ENCODE assay signal across 13 mouse cellular contexts in genomic region chr2:170330466-170330865, GRCm38 (mm10).
DNase-seq lines count a peak whose midpoint lies in the region; ATAC-seq and TF ChIP-seq lines count a peak whose summit lies in the region.
"Had no signal": no experiment of that assay in that cellular context is flagged by ENCODE, and none has a peak within 500 bp of the region (broad histone marks: within the 10 kb centered on the region; RNA-seq: fewer than 3 reads in every experiment).

No protein-coding gene starts in this region.

- no peaks in the 10 kb centered on the region for H3K79me2 ChIP-seq in heart, adult 2 months (replicated peaks; ENCODE audit: control insufficient read depth, insufficient read depth, low read length)

- TF ChIP-seq POLR2A in heart, adult 2 months (IDR thresholded peaks at IDR 0.05; ENCODE audit: insufficient read depth, low read depth, low read length), result no peak

- H3K4me2 ChIP-seq in lung, postnatal 0 days (replicated peaks; ENCODE audit: low read depth, low read length), result no peak overlapping the region
- no peak overlapping the region for H3K4me2 ChIP-seq in stomach, embryonic 16.5 days (ENCODE audit: low read depth, low read length)
- H3K4me2 ChIP-seq in forebrain, embryonic 11.5 days (ENCODE audit: low read depth, low read length, severe bottlenecking), result no peak overlapping the region
- H3K4me2 ChIP-seq: limb, embryonic 12.5 days; midbrain, embryonic 13.5 days had no signal

- peak; percentile 81 for ATAC-seq in lung, postnatal 0 days
- ATAC-seq in stomach, embryonic 16.5 days (ENCODE audit: insufficient read depth, low FRiP score), result peak; percentile 56; the same call in 1 of the 2 replicates
- no peak for ATAC-seq in forebrain, embryonic 11.5 days (replicated peaks; ENCODE audit: low FRiP score)
- ATAC-seq: midbrain, embryonic 13.5 days had no signal

- intact Hi-C loops in heart, adult 2 months (cut with DNase I), result loop anchor here (5.0 kb wide), 1 partner anchor 43 kb away; no protein-coding TSS in a partner anchor

- peak; percentile 37 for DNase-seq in lung, postnatal 0 days (ENCODE audit: low spot score)
- no peak for DNase-seq in lung, adult 18-20 months
- peak; percentile 75 to 83 for DNase-seq in heart, adult 2 months
- DNase-seq in heart, postnatal 4 days, result peak; percentile 80
- no peak for DNase-seq in forebrain, embryonic 11.5 days (ENCODE audit: low spot score)
- no peak for DNase-seq in forebrain, embryonic 10.5 days (ENCODE audit: extremely low spot score, low spot score)
- no peak for DNase-seq in T-cell, adult 2 months (ENCODE audit: low spot score)
- DNase-seq: kidney, postnatal 10 days; right cerebral cortex, postnatal 25 days had no signal

- H3K27me3 ChIP-seq in lung, postnatal 0 days (replicated peaks; ENCODE audit: insufficient read depth, low read length), result no peaks in the 10 kb centered on the region
- H3K27me3 ChIP-seq in heart, adult 2 months (ENCODE audit: control insufficient read depth, insufficient read depth, low read length), result no peaks in the 10 kb centered on the region
- no peaks in the 10 kb centered on the region for H3K27me3 ChIP-seq in stomach, embryonic 16.5 days (ENCODE audit: control insufficient read depth, insufficient read depth, low read length)
- H3K27me3 ChIP-seq in forebrain, embryonic 11.5 days (ENCODE audit: control insufficient read depth, insufficient read depth, low read length), result no peaks in the 10 kb centered on the region
- peaks cover 7% of the 10 kb centered on the region; the same call in 1 of the 2 replicates for H3K27me3 ChIP-seq in forebrain, embryonic 10.5 days (ENCODE audit: poor library complexity, severe bottlenecking)
- H3K27me3 ChIP-seq: limb, embryonic 12.5 days; midbrain, embryonic 13.5 days had no signal

- H3K4me1 ChIP-seq in lung, postnatal 0 days (ENCODE audit: insufficient read depth, low read depth, low read length), result no peaks in the 10 kb centered on the region
- peaks cover 5% of the 10 kb centered on the region for H3K4me1 ChIP-seq in heart, adult 2 months (ENCODE audit: control insufficient read depth, insufficient read depth, low read length)
- 0 out of 2 replicates have a peak, but pooled peaks cover 5% of the 10 kb centered on the region for H3K4me1 ChIP-seq in stomach, embryonic 16.5 days (ENCODE audit: control insufficient read depth, insufficient read depth, low read length)
- H3K4me1 ChIP-seq in forebrain, embryonic 11.5 days (replicated peaks; ENCODE audit: control insufficient read depth, insufficient read depth, low read length), result no peaks in the 10 kb centered on the region
- no peaks in the 10 kb centered on the region for H3K4me1 ChIP-seq in forebrain, embryonic 10.5 days
- H3K4me1 ChIP-seq: limb, embryonic 12.5 days; midbrain, embryonic 13.5 days had no signal

- no peaks in the 10 kb centered on the region for H3K9me3 ChIP-seq in lung, postnatal 0 days (ENCODE audit: low read length)
- H3K9me3 ChIP-seq in stomach, embryonic 16.5 days (replicated peaks; ENCODE audit: control insufficient read depth, low read length), result no peaks in the 10 kb centered on the region
- no peaks in the 10 kb centered on the region for H3K9me3 ChIP-seq in forebrain, embryonic 11.5 days (ENCODE audit: control insufficient read depth, low read length)
- H3K9me3 ChIP-seq in forebrain, embryonic 10.5 days, result no peaks in the 10 kb centered on the region
- H3K9me3 ChIP-seq: limb, embryonic 12.5 days; midbrain, embryonic 13.5 days had no signal

- WGBS in lung, postnatal 0 days, result 42% methylated on average over 8 of the region's 8 CpGs
- WGBS in heart, adult 2 months, result 35% methylated on average over 8 of the region's 8 CpGs
- 45% methylated on average over 8 of the region's 8 CpGs for WGBS in stomach, embryonic 16.5 days
- 86% methylated on average over 8 of the region's 8 CpGs for WGBS in forebrain, embryonic 11.5 days
- 89% methylated on average over 8 of the region's 8 CpGs for WGBS in forebrain, embryonic 10.5 days

- TF ChIP-seq CTCF in lung, postnatal 0 days (IDR thresholded peaks at IDR 0.05), result no peak
- TF ChIP-seq CTCF in heart, adult 2 months (IDR thresholded peaks at IDR 0.05), result no peak

- H3K9ac ChIP-seq in lung, postnatal 0 days (replicated peaks; ENCODE audit: low read depth), result no peak overlapping the region
- no peak overlapping the region for H3K9ac ChIP-seq in heart, adult 2 months (ENCODE audit: low read depth, low read length)
- H3K9ac ChIP-seq in stomach, embryonic 16.5 days (ENCODE audit: low read length), result no peak overlapping the region
- no peak overlapping the region for H3K9ac ChIP-seq in forebrain, embryonic 11.5 days (ENCODE audit: low read length)
- H3K9ac ChIP-seq: limb, embryonic 12.5 days; midbrain, embryonic 13.5 days had no signal

- H3K27ac ChIP-seq in lung, postnatal 0 days (ENCODE audit: low read length), result peak overlapping the region; percentile 32; the same call in 1 of the 2 replicates
- H3K27ac ChIP-seq in heart, adult 2 months, result peak overlapping the region; percentile 59
- H3K27ac ChIP-seq in stomach, embryonic 16.5 days (ENCODE audit: low read length), result peak overlapping the region; percentile 45; the same call in 1 of the 2 replicates
- no peak overlapping the region for H3K27ac ChIP-seq in forebrain, embryonic 11.5 days (ENCODE audit: low read depth, low read length)
- no peak overlapping the region for H3K27ac ChIP-seq in forebrain, embryonic 10.5 days
- H3K27ac ChIP-seq: limb, embryonic 12.5 days; midbrain, embryonic 13.5 days had no signal

- no peak for TF ChIP-seq EP300 in lung, postnatal 0 days (IDR thresholded peaks at IDR 0.05)
- TF ChIP-seq EP300 in heart, adult 2 months (IDR thresholded peaks at IDR 0.05; ENCODE audit: insufficient read depth, low read depth, low read length), result no peak

- H3K4me3 ChIP-seq in lung, postnatal 0 days (ENCODE audit: low read depth, low read length), result no peak overlapping the region
- no peak overlapping the region for H3K4me3 ChIP-seq in heart, adult 2 months
- no peak overlapping the region for H3K4me3 ChIP-seq in stomach, embryonic 16.5 days (replicated peaks; ENCODE audit: low read length)
- H3K4me3 ChIP-seq in forebrain, embryonic 11.5 days (ENCODE audit: low read depth, low read length), result no peak overlapping the region
- no peak overlapping the region for H3K4me3 ChIP-seq in forebrain, embryonic 10.5 days
- H3K4me3 ChIP-seq: erythroblast, embryonic 14.5 days; limb, embryonic 12.5 days; midbrain, embryonic 13.5 days had no signal

- H3K36me3 ChIP-seq in lung, postnatal 0 days (ENCODE audit: insufficient read depth, low read length), result no peaks in the 10 kb centered on the region
- no peaks in the 10 kb centered on the region for H3K36me3 ChIP-seq in heart, adult 2 months (ENCODE audit: control insufficient read depth, insufficient read depth, low read length)
- no peaks in the 10 kb centered on the region for H3K36me3 ChIP-seq in stomach, embryonic 16.5 days (ENCODE audit: control insufficient read depth, insufficient read depth, low read length)
- no peaks in the 10 kb centered on the region for H3K36me3 ChIP-seq in forebrain, embryonic 11.5 days (ENCODE audit: control insufficient read depth, insufficient read depth, low read length)
- H3K36me3 ChIP-seq in forebrain, embryonic 10.5 days (replicated peaks), result no peaks in the 10 kb centered on the region
- H3K36me3 ChIP-seq: limb, embryonic 12.5 days; midbrain, embryonic 13.5 days had no signal

Comparison
In these comparisons a context has a peak if more than half of its experiments do, and no peak if none do; other contexts are left out.
1. DNase-seq: peak in lung, postnatal 0 days (single experiment), heart, adult 2 months (2 of 2) and heart, postnatal 4 days (single experiment); none in lung, adult 18-20 months (0 of 2), forebrain, embryonic 11.5 days (single experiment), forebrain, embryonic 10.5 days (single experiment) and T-cell, adult 2 months (single experiment).
2. H3K27ac ChIP-seq: peak in lung, postnatal 0 days (single experiment), heart, adult 2 months (single experiment) and stomach, embryonic 16.5 days (single experiment); none in forebrain, embryonic 11.5 days (single experiment) and forebrain, embryonic 10.5 days (single experiment).